Comparison of ENCODE assay signal across 8 mouse cellular contexts in the genomic region with DNA sequence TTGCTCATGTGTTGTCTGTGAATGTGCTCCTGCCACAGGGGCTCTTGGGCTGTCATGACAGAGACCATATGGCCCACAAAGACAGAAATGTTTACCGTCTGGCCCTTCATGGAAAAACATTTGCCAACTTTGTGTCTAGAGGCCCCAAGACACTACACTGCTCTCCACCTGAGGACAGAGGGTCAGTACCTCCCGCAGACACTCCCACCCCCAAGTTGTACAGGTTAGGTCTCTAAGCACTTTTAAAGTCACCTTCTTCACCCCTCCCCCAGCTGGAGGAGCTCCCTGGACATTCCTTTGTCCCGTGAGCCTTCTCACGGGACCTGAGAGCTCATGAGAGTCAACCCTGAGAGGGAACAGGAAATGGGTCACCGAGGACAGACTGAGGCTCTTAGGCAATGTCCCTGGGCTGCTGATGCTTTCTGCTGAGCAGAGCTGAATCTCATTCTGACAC. TPM values are rescaled to one million over a fixed set of nuclear protein-coding genes. Genes with fewer than 3 reads are reported as not detected.
DNase-seq lines count a peak whose midpoint lies in the region; ATAC-seq lines count a peak whose summit lies in the region.

No protein-coding gene starts in this region.

- 23% methylated on average over 5 of the region's 5 CpGs for WGBS in intestine, embryonic 14.5 days

- H3K4me1 ChIP-seq in brown adipose tissue, adult 24 weeks (ENCODE audit: control insufficient read depth, insufficient read depth, insufficient read length, low read length): peaks cover 11% of the 10 kb centered on the region
- H3K4me1 ChIP-seq in intestine, embryonic 14.5 days (replicated peaks; ENCODE audit: control insufficient read depth, insufficient read depth, low read length): peaks cover 18% of the 10 kb centered on the region

- no peaks in the 10 kb centered on the region for H3K27me3 ChIP-seq in intestine, embryonic 14.5 days (replicated peaks; ENCODE audit: control insufficient read depth, insufficient read depth, low read length)

- no peak overlapping the region for H3K4me3 ChIP-seq in brown adipose tissue, adult 24 weeks (ENCODE audit: insufficient read depth, low read depth, low read length)
- no peak overlapping the region for H3K4me3 ChIP-seq in intestine, embryonic 14.5 days (ENCODE audit: low read depth, low read length)

- no peak for ATAC-seq in intestine, embryonic 14.5 days (replicated peaks; ENCODE audit: low FRiP score, low TSS enrichment, low read depth)

- no peak overlapping the region for H3K4me2 ChIP-seq in intestine, embryonic 14.5 days (ENCODE audit: low read length)

- H3K9me3 ChIP-seq in intestine, embryonic 14.5 days (ENCODE audit: control insufficient read depth, low read length): no peaks in the 10 kb centered on the region

- DNase-seq in heart, adult 9 months (ENCODE audit: low spot score in 2 of 2): peak; percentile 42 to 54
- no peak for DNase-seq in heart, adult 8-10 months (ENCODE audit: low spot score)
- no peak for DNase-seq in intestine, embryonic 14.5 days (ENCODE audit: low spot score)
- DNase-seq in lung, postnatal 14 days: peak; percentile 67
- no peak for DNase-seq in retina, postnatal 1 day
- no peak for DNase-seq in urinary bladder, postnatal 36 days (ENCODE audit: low spot score in 2 of 2)
- DNase-seq in frontal cortex, postnatal 36 days (ENCODE audit: low spot score in 2 of 2): no peak

- peak overlapping the region; percentile 60 for H3K27ac ChIP-seq in brown adipose tissue, adult 24 weeks (replicated peaks; ENCODE audit: low read depth, low read length)
- 0 out of 2 replicates have a peak overlapping the region, but pooled peaks have one; percentile 12 for H3K27ac ChIP-seq in intestine, embryonic 14.5 days (ENCODE audit: low read depth)

- H3K36me3 ChIP-seq in intestine, embryonic 14.5 days (ENCODE audit: control insufficient read depth, insufficient read depth, low read length): no peaks in the 10 kb centered on the region

- no peak overlapping the region for H3K9ac ChIP-seq in intestine, embryonic 14.5 days (ENCODE audit: low read length)

RNA-seq across cellular contexts. Expression of a gene that starts 18.2 kb away (rescaled TPM):
- 10 to 100 TPM; 13.2 to 22.8 (median 20.1) TPM for total RNA-seq in heart, adult 8-10 months (2022)
- 13.4 and 14.5 TPM in 2 replicates for polyA plus RNA-seq in brown adipose tissue, adult 24 weeks (2012; ENCODE audit: insufficient read depth, insufficient read length, missing spikeins)
- polyA plus RNA-seq in intestine, embryonic 14.5 days (2014; fragmentation: Nextera tagmentation; extraction: Ambion mirVana): 3.5 and 4.8 TPM in 2 replicates

RNA-seq across cellular contexts. Expression of a gene that starts 36.3 kb away (rescaled TPM):
- total RNA-seq in heart, adult 8-10 months (2022): 1 to 10 TPM; 6.3 to 8.5 (median 7.4) TPM
- 3.4 and 5.3 TPM in 2 replicates for polyA plus RNA-seq in brown adipose tissue, adult 24 weeks (2012; ENCODE audit: insufficient read depth, insufficient read length, missing spikeins)
- 5.4 and 6.0 TPM in 2 replicates for polyA plus RNA-seq in intestine, embryonic 14.5 days (2014; fragmentation: Nextera tagmentation; extraction: Ambion mirVana)

RNA-seq across cellular contexts. Expression of a gene that starts 38.2 kb away (rescaled TPM):
- 100 to 1,000 TPM in 3 of 4 experiments, 10 to 100 TPM in 1; 89.5 to 110 (median 105) TPM for total RNA-seq in heart, adult 8-10 months (2022)
- polyA plus RNA-seq in brown adipose tissue, adult 24 weeks (2012; ENCODE audit: insufficient read depth, insufficient read length, missing spikeins): 75.9 and 86.5 TPM in 2 replicates
- polyA plus RNA-seq in intestine, embryonic 14.5 days (2014; fragmentation: Nextera tagmentation; extraction: Ambion mirVana): 76.2 and 82.1 TPM in 2 replicates

RNA-seq across cellular contexts. Expression of a gene that starts 39.8 kb away (rescaled TPM):
- 10 to 100 TPM; 47.8 to 61.5 (median 56.2) TPM for total RNA-seq in heart, adult 8-10 months (2022)
- polyA plus RNA-seq in brown adipose tissue, adult 24 weeks (2012; ENCODE audit: insufficient read depth, insufficient read length, missing spikeins): 42.3 and 47.1 TPM in 2 replicates
- 0.43 and 0.65 TPM in 2 replicates for polyA plus RNA-seq in intestine, embryonic 14.5 days (2014; fragmentation: Nextera tagmentation; extraction: Ambion mirVana)

Comparison
In these comparisons a context has a peak if more than half of its experiments do, and no peak if none do; other contexts are left out.
1. DNase-seq: peak in heart, adult 9 months (2 of 2) and lung, postnatal 14 days (single experiment); none in heart, adult 8-10 months (single experiment), intestine, embryonic 14.5 days (single experiment), retina, postnatal 1 day (single experiment), urinary bladder, postnatal 36 days (0 of 2) and frontal cortex, postnatal 36 days (0 of 2).